In genomic region chr3:88381389-88382315, GRCm38 (mm10) we compare ENCODE assay signal across 7 mouse cellular contexts. TPM values are rescaled to one million over a fixed set of nuclear protein-coding genes. Genes with fewer than 3 reads are reported as not detected.
DNase-seq lines count a peak whose midpoint lies in the region; ATAC-seq and TF ChIP-seq lines count a peak whose summit lies in the region.
"Not testable (repeated sequence)": the region's sequence is repeated elsewhere in the genome, so short reads cannot be mapped to it uniquely, and the experiment has no call there.

No protein-coding gene starts in this region.

- H3K36me3 ChIP-seq in embryonic facial prominence, embryonic 15.5 days; heart, embryonic 15.5 days; kidney, adult 2 months (ENCODE audit: control insufficient read depth, insufficient read depth, low read length); liver, embryonic 11.5 days (ENCODE audit: control insufficient read depth, insufficient read depth, low read length); midbrain, embryonic 11.5 days (ENCODE audit: control insufficient read depth, insufficient read depth, low read length): not testable (repeated sequence)

- H3K9me3 ChIP-seq in embryonic facial prominence, embryonic 15.5 days (replicated peaks); heart, embryonic 15.5 days (replicated peaks); liver, embryonic 11.5 days (ENCODE audit: control insufficient read depth, low read length); midbrain, embryonic 11.5 days (ENCODE audit: control insufficient read depth, low read length): not testable (repeated sequence)

- ATAC-seq in activated CD4-positive, CD25-positive, alpha-beta regulatory T cell, adult 4 months, result peak; percentile 93
- ATAC-seq in embryonic facial prominence, embryonic 15.5 days (ENCODE audit: insufficient number of reproducible peaks, low FRiP score, low TSS enrichment, low read depth), result peak; percentile 83
- ATAC-seq in heart, embryonic 15.5 days (replicated peaks; ENCODE audit: insufficient number of reproducible peaks, insufficient read depth, low FRiP score, low read depth), result peak; percentile 69; the same call in 1 of the 2 replicates
- peak; percentile 79 for ATAC-seq in liver, embryonic 11.5 days (replicated peaks; ENCODE audit: low FRiP score)
- ATAC-seq in midbrain, embryonic 11.5 days (ENCODE audit: low FRiP score), result peak; percentile 88

- not testable (repeated sequence) for TF ChIP-seq CTCF in kidney, adult 2 months (conservative IDR thresholded peaks at IDR 0.05; ENCODE audit: insufficient read depth, insufficient read length, low read depth, low read length)

- H3K9ac ChIP-seq in embryonic facial prominence, embryonic 15.5 days; heart, embryonic 15.5 days; liver, embryonic 11.5 days (ENCODE audit: low read depth, low read length): not testable (repeated sequence)
- peak overlapping the region; percentile 52; the same call in 1 of the 2 replicates for H3K9ac ChIP-seq in midbrain, embryonic 11.5 days (ENCODE audit: low read length)

- H3K4me3 ChIP-seq in embryonic facial prominence, embryonic 15.5 days (replicated peaks), result peak overlapping the region; percentile 34
- not testable (repeated sequence) for H3K4me3 ChIP-seq in heart, embryonic 15.5 days; kidney, adult 2 months (ENCODE audit: insufficient read depth, low read depth, low read length); midbrain, embryonic 11.5 days (ENCODE audit: low read depth, low read length)
- 0 out of 2 replicates have a peak overlapping the region, but pooled peaks have one; percentile 20 for H3K4me3 ChIP-seq in liver, embryonic 11.5 days (ENCODE audit: low read depth, low read length)

- DNase-seq in kidney, adult 2 months, result peak; percentile 38
- not testable (repeated sequence) for DNase-seq in liver, embryonic 11.5 days (ENCODE audit: low spot score)
- peak; percentile 94 for DNase-seq in midbrain, embryonic 11.5 days (ENCODE audit: low spot score, missing footprints)
- DNase-seq in retina, embryonic 14.5 days (ENCODE audit: low spot score), result peak; percentile 69

- not testable (repeated sequence) for H3K27me3 ChIP-seq in embryonic facial prominence, embryonic 15.5 days; heart, embryonic 15.5 days; kidney, adult 2 months (replicated peaks; ENCODE audit: control insufficient read depth, insufficient read depth, low read length); liver, embryonic 11.5 days (replicated peaks; ENCODE audit: control insufficient read depth, insufficient read depth, low read length); midbrain, embryonic 11.5 days (ENCODE audit: control insufficient read depth, insufficient read depth, low read length)

- not testable (repeated sequence) for H3K27ac ChIP-seq in embryonic facial prominence, embryonic 15.5 days (replicated peaks); heart, embryonic 15.5 days; kidney, adult 2 months (ENCODE audit: insufficient read depth, low read depth, low read length); liver, embryonic 11.5 days (ENCODE audit: low read depth, low read length); midbrain, embryonic 11.5 days (ENCODE audit: low read depth, low read length)

- not testable (repeated sequence) for H3K4me1 ChIP-seq in embryonic facial prominence, embryonic 15.5 days; heart, embryonic 15.5 days (replicated peaks); kidney, adult 2 months (ENCODE audit: control insufficient read depth, insufficient read depth, low read length); liver, embryonic 11.5 days (replicated peaks; ENCODE audit: control insufficient read depth, insufficient read depth, low read length); midbrain, embryonic 11.5 days (ENCODE audit: control insufficient read depth, insufficient read depth, low read length)

- not testable (repeated sequence) for TF ChIP-seq POLR2A in kidney, adult 2 months (IDR thresholded peaks at IDR 0.05; ENCODE audit: low read depth, low read length)

- peak overlapping the region; percentile 49 for H3K4me2 ChIP-seq in embryonic facial prominence, embryonic 15.5 days (replicated peaks)
- peak overlapping the region; percentile 52 for H3K4me2 ChIP-seq in heart, embryonic 15.5 days
- H3K4me2 ChIP-seq in liver, embryonic 11.5 days, result peak overlapping the region; percentile 52
- H3K4me2 ChIP-seq in midbrain, embryonic 11.5 days, result peak overlapping the region; percentile 41

- WGBS in embryonic facial prominence, embryonic 15.5 days, result 11% methylated on average over 16 of the region's 22 CpGs
- WGBS in heart, embryonic 15.5 days, result 11% methylated on average over 20 of the region's 22 CpGs
- WGBS in kidney, adult 2 months, result 14% methylated on average over 21 of the region's 22 CpGs
- 12% methylated on average over 17 of the region's 22 CpGs for WGBS in liver, embryonic 11.5 days
- WGBS in midbrain, embryonic 11.5 days, result 9% methylated on average over 18 of the region's 22 CpGs

RNA-seq across cellular contexts. Expression of gene Bglap, which starts 2.6 kb away (rescaled TPM):
- polyA plus RNA-seq in activated CD4-positive, CD25-positive, alpha-beta regulatory T cell, adult 4 months (2017; shearing (Covaris generic)), result not detected
- polyA plus RNA-seq in embryonic facial prominence, embryonic 15.5 days (2015; fragmentation: Nextera tagmentation; extraction: Ambion mirVana), result 18.4 and 35.5 TPM in 2 replicates
- polyA plus RNA-seq in heart, embryonic 15.5 days (2015; fragmentation: Nextera tagmentation; extraction: Ambion mirVana), result not detected in 2 replicates
- 0.61 TPM in 1 of 2 replicates, not detected in the other for polyA plus RNA-seq in kidney, adult 2 months (2012; rRNA removed)
- not detected in 2 replicates for polyA plus RNA-seq in liver, embryonic 11.5 days (2014; fragmentation: Nextera tagmentation; extraction: Ambion mirVana)
- polyA plus RNA-seq in midbrain, embryonic 11.5 days (2014; fragmentation: Nextera tagmentation; extraction: Ambion mirVana), result 0.48 TPM in 1 of 2 replicates, not detected in the other

RNA-seq across cellular contexts. Expression of gene Bglap2, which starts 3.2 kb away (rescaled TPM):
- polyA plus RNA-seq in activated CD4-positive, CD25-positive, alpha-beta regulatory T cell, adult 4 months (2017; shearing (Covaris generic)), result not detected
- polyA plus RNA-seq in embryonic facial prominence, embryonic 15.5 days (2015; fragmentation: Nextera tagmentation; extraction: Ambion mirVana), result 13.8 and 15.5 TPM in 2 replicates
- polyA plus RNA-seq in heart, embryonic 15.5 days (2015; fragmentation: Nextera tagmentation; extraction: Ambion mirVana), result not detected in 2 replicates
- polyA plus RNA-seq in kidney, adult 2 months (2012; rRNA removed), result not detected in 2 replicates
- polyA plus RNA-seq in liver, embryonic 11.5 days (2014; fragmentation: Nextera tagmentation; extraction: Ambion mirVana), result not detected in 2 replicates
- polyA plus RNA-seq in midbrain, embryonic 11.5 days (2014; fragmentation: Nextera tagmentation; extraction: Ambion mirVana), result not detected in 2 replicates

RNA-seq across cellular contexts. Expression of gene Bglap3, which starts 9.1 kb away (rescaled TPM):
- polyA plus RNA-seq in activated CD4-positive, CD25-positive, alpha-beta regulatory T cell, adult 4 months (2017; shearing (Covaris generic)), result not detected
- polyA plus RNA-seq in embryonic facial prominence, embryonic 15.5 days (2015; fragmentation: Nextera tagmentation; extraction: Ambion mirVana), result 19.8 and 20.4 TPM in 2 replicates
- not detected in 2 replicates for polyA plus RNA-seq in heart, embryonic 15.5 days (2015; fragmentation: Nextera tagmentation; extraction: Ambion mirVana)
- polyA plus RNA-seq in kidney, adult 2 months (2012; rRNA removed), result 3.2 and 3.5 TPM in 2 replicates
- polyA plus RNA-seq in liver, embryonic 11.5 days (2014; fragmentation: Nextera tagmentation; extraction: Ambion mirVana), result 0.12 and 0.40 TPM in 2 replicates
- polyA plus RNA-seq in midbrain, embryonic 11.5 days (2014; fragmentation: Nextera tagmentation; extraction: Ambion mirVana), result 0.08 and 0.12 TPM in 2 replicates

RNA-seq across cellular contexts. Expression of gene Paqr6, which starts 17.3 kb away (rescaled TPM):
- not detected for polyA plus RNA-seq in activated CD4-positive, CD25-positive, alpha-beta regulatory T cell, adult 4 months (2017; shearing (Covaris generic))
- 8.3 and 10.1 TPM in 2 replicates for polyA plus RNA-seq in embryonic facial prominence, embryonic 15.5 days (2015; fragmentation: Nextera tagmentation; extraction: Ambion mirVana)
- polyA plus RNA-seq in heart, embryonic 15.5 days (2015; fragmentation: Nextera tagmentation; extraction: Ambion mirVana), result 3.9 and 5.1 TPM in 2 replicates
- 3.6 and 5.9 TPM in 2 replicates for polyA plus RNA-seq in kidney, adult 2 months (2012; rRNA removed)
- polyA plus RNA-seq in liver, embryonic 11.5 days (2014; fragmentation: Nextera tagmentation; extraction: Ambion mirVana), result 5.6 and 7.0 TPM in 2 replicates
- 0.15 and 0.29 TPM in 2 replicates for polyA plus RNA-seq in midbrain, embryonic 11.5 days (2014; fragmentation: Nextera tagmentation; extraction: Ambion mirVana)

RNA-seq across cellular contexts. Expression of gene Pmf1, which starts 28.5 kb away (rescaled TPM):
- polyA plus RNA-seq in activated CD4-positive, CD25-positive, alpha-beta regulatory T cell, adult 4 months (2017; shearing (Covaris generic)), result 10 to 100 TPM; 62.7 to 63.7 TPM
- polyA plus RNA-seq in embryonic facial prominence, embryonic 15.5 days (2015; fragmentation: Nextera tagmentation; extraction: Ambion mirVana), result 96.0 and 108 TPM in 2 replicates
- polyA plus RNA-seq in heart, embryonic 15.5 days (2015; fragmentation: Nextera tagmentation; extraction: Ambion mirVana), result 83.6 and 96.3 TPM in 2 replicates
- polyA plus RNA-seq in kidney, adult 2 months (2012; rRNA removed), result 33.9 and 34.4 TPM in 2 replicates
- polyA plus RNA-seq in liver, embryonic 11.5 days (2014; fragmentation: Nextera tagmentation; extraction: Ambion mirVana), result 153 and 165 TPM in 2 replicates
- 128 and 132 TPM in 2 replicates for polyA plus RNA-seq in midbrain, embryonic 11.5 days (2014; fragmentation: Nextera tagmentation; extraction: Ambion mirVana)

Comparison
In these comparisons a context has a peak if more than half of its experiments do, and no peak if none do; other contexts are left out.
1. RNA of gene Bglap, which starts 2.6 kb away (polyA plus RNA-seq): 18.4 to 35.5 TPM in embryonic facial prominence, embryonic 15.5 days; 0.48 TPM in midbrain, embryonic 11.5 days, not detected in liver, embryonic 11.5 days, 0.61 TPM in kidney, adult 2 months, not detected in heart, embryonic 15.5 days and not detected in activated CD4-positive, CD25-positive, alpha-beta regulatory T cell, adult 4 months; every median in the first group is over 10 times any median in the second.
2. RNA of gene Bglap2, which starts 3.2 kb away (polyA plus RNA-seq): 13.8 to 15.5 TPM in embryonic facial prominence, embryonic 15.5 days; not detected in activated CD4-positive, CD25-positive, alpha-beta regulatory T cell, adult 4 months, not detected in heart, embryonic 15.5 days, not detected in kidney, adult 2 months, not detected in liver, embryonic 11.5 days and not detected in midbrain, embryonic 11.5 days; every median in the first group is over 10 times any median in the second.
3. Peak in every context shown above with its lines, with median percentiles within 50 percentile points of each other: ATAC-seq and H3K4me2 ChIP-seq.